Mouse (Mus musculus): Measurements from ENCODE around the gene Fndc1. TPM values are rescaled to one million over a fixed set of nuclear protein-coding genes. Genes with fewer than 3 reads are reported as not detected.
A peak's percentile ranks its signal among the peaks of the same experiment; 100 is the strongest.

Gene Fndc1
- 6.6 and 7.8 TPM in 2 replicates for polyA plus RNA-seq (2015; fragmentation: Nextera tagmentation; extraction: Ambion mirVana)

DNA sequence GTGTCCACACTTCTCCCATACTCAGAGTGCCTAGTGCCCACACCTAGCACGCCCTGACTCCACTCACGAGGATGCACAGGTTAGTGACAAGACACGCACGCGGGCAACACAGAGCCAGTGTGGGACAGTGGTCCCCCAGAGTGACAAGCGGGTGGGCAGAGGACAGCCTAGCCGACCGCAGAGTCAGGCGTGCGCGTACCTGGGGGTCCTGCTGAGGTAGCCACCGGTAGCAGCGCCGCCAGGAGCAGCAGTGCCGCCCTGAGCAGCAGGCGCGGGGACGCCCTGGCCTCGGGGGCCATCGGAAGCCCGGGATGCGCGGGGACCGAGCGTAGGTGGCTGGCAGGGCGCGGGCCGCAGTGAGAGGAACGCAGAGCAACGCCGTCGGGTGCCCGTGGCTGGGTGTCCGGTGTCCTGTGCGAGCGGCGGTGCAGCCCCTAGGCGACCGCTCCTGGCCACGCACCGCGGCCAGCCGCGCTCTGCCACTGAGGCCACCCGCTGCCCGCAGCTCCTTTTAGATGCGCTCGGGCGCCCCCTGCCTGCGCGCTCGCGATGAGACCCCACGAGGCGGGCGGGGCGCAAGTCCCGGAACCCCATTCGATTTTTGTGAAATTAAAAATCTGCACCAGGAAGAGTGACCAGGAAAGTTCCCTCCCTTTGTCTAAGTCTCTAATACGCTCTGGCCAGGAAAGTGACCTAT, at the start of gene Fndc1:
Fndc1 (minus strand) TSS at position 484 of the 697 bp plus-strand sequence.
- H3K9ac ChIP-seq (ENCODE audit: low read depth, low read length), result peak within 1 kb of the TSS; percentile 74
- no peaks in the 10 kb centered on the region for H3K36me3 ChIP-seq (ENCODE audit: control insufficient read depth, insufficient read depth, low read length)
- ATAC-seq, result peak; percentile 70

DNA sequence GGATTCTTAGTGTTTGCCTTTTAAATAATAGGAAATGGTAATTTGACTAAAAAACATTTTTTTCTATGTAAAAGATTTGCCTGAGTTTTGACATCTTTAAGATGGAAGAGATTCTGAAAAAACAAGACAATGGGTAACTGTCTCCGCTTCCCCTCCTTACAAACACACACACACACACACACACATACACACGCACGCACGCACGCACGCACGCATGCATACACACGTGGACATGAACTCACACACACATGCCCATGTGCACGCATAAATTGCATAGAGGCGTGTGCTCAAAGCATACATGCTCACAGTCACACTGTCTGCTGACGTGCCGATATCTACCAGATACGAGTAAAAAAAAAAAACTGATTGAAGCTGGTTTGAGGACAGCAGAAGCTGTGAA, 49.4 kb upstream of the Fndc1 start:
- no peak overlapping the region for H3K27ac ChIP-seq (ENCODE audit: low read length)
- no peak overlapping the region for H3K4me2 ChIP-seq (ENCODE audit: low read length)
- no peaks in the 10 kb centered on the region for H3K27me3 ChIP-seq (ENCODE audit: control insufficient read depth, insufficient read depth, low read depth, low read length)
- ATAC-seq, result no peak
- 95% methylated on average over 13 of the region's 13 CpGs for WGBS
- H3K9ac ChIP-seq (ENCODE audit: low read depth, low read length), result no peak overlapping the region
- no peaks in the 10 kb centered on the region for H3K9me3 ChIP-seq (replicated peaks; ENCODE audit: control insufficient read depth, low read length, poor library complexity, severe bottlenecking)
- no peak overlapping the region for H3K4me3 ChIP-seq (ENCODE audit: low read depth, low read length)
- no peaks in the 10 kb centered on the region for H3K4me1 ChIP-seq (ENCODE audit: control insufficient read depth, insufficient read depth, low read length)
- no peaks in the 10 kb centered on the region for H3K36me3 ChIP-seq (ENCODE audit: control insufficient read depth, insufficient read depth, low read length)

More for the DNA sequence above, at the start of gene Fndc1:
- WGBS, result 2% methylated on average over 45 of the region's 60 CpGs
- H3K27me3 ChIP-seq (ENCODE audit: control insufficient read depth, insufficient read depth, low read depth, low read length), result peaks cover 5% of the 10 kb centered on the region
- peaks cover 9% of the 10 kb centered on the region for H3K4me1 ChIP-seq (ENCODE audit: control insufficient read depth, insufficient read depth, low read length)
- peak within 1 kb of the TSS; percentile 60 for H3K4me3 ChIP-seq (ENCODE audit: low read depth, low read length)
- H3K27ac ChIP-seq (ENCODE audit: low read length), result no peak within 1 kb of the TSS
- H3K4me2 ChIP-seq (ENCODE audit: low read length), result peak within 1 kb of the TSS; percentile 99
- H3K9me3 ChIP-seq (replicated peaks; ENCODE audit: control insufficient read depth, low read length, poor library complexity, severe bottlenecking), result no peaks in the 10 kb centered on the region

DNA sequence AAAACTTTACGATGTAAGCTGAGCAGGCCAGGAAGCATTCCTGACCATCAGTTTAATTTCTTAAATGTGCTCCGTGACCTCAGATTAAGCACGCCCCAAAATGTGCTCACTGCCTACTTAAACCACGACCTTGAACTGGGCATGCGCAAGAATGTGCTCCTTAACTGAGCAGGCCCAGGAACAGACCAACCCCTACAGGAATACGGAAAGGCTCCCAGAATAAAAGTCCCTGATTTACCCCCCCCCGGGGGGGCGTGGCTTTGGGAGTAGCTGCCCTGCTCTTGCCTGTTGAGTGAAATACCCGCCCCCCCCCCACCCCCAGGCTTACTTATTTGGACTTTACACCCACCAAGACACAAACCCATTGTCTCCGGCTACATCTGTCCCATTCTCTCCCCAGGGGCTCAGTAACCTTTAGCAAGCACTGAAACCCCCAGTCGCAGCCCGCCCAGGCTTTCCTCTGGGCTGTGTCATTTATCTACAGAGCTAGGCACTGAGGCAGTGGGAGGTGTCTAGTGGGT, 48.9 kb upstream of the Fndc1 start:
- Histone ChIP-seq H3K9ac (ENCODE audit: low read depth, low read length) (no peak overlapping the region), H3K4me2 (ENCODE audit: low read length) (0 out of 2 replicates have a peak overlapping the region, but pooled peaks have one; percentile 3), H3K27ac (ENCODE audit: low read length) (no peak overlapping the region), H3K36me3 (ENCODE audit: control insufficient read depth, insufficient read depth, low read length) (no peaks in the 10 kb centered on the region), H3K27me3 (ENCODE audit: control insufficient read depth, insufficient read depth, low read depth, low read length) (no peaks in the 10 kb centered on the region), H3K4me1 (ENCODE audit: control insufficient read depth, insufficient read depth, low read length) (no peaks in the 10 kb centered on the region), H3K4me3 (ENCODE audit: low read depth, low read length) (no peak overlapping the region), H3K9me3 (replicated peaks; ENCODE audit: control insufficient read depth, low read length, poor library complexity, severe bottlenecking) (no peaks in the 10 kb centered on the region)
- 28% methylated on average over 12 of the region's 12 CpGs for WGBS
- ATAC-seq, result no peak

DNA sequence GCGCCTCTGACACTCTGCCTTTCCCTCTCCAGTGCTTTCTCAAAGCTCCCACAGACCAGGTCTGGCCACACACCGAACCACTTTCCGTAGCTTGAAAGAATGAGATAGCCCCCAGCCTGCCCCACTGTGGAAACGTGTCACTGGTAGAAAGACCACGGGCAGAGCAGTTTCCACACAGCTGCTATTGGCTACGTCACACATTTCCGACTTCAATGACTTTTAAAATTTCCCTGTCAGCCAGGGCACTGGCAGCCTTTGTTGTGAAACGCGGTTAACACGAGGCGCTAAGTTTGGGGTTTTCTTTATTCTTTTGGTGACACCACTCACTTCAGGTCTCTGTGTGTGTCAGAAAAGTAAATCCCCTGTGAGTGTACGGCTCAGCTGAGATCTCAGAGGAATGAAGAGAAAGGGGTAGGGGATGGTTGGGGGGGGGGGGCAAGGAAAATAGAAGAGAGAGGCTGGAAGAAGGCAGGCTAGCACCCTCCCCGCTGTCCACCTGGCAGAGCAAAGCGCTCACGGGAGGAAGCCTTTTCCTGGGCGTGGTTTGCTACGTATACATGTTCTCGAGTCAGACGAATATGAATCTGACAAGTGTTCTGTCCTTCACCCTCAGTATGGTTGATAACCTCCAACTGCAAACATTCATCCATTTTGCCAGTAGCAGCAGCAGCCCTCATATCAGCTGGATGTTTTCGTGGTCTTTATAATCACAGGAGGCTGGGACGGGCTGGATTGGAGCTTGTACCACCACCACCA, 47.9 kb upstream of the Fndc1 start:
- H3K4me1 ChIP-seq (ENCODE audit: control insufficient read depth, insufficient read depth, low read length), result no peaks in the 10 kb centered on the region

DNA sequence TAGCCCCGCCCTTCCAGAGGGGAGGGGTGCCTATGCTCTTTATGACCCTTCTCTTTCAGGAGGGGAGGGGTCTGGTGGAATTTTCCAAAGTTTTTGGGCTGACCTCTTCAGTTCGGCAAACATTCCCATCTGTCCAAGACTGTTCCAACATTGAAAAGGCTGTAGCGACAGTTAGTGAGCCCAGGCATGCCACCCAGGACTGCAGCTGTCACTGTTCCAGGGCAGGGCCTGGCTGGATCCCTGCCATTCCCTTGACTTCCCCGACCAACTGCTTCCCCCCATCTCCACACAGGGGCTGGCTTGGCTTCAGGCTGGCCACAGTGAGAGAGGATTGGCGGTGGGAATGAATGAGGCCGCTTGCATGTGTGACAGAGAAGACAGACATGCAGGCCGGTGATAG, 46.3 kb upstream of the Fndc1 start:
- H3K4me3 ChIP-seq (ENCODE audit: low read depth, low read length), result no peak overlapping the region
- H3K4me2 ChIP-seq (ENCODE audit: low read length), result no peak overlapping the region
- H3K9ac ChIP-seq (ENCODE audit: low read depth, low read length), result no peak overlapping the region
- WGBS, result 66% methylated on average over 7 of the region's 7 CpGs
- peak; percentile 54; the same call in 1 of the 2 replicates for ATAC-seq
- H3K4me1 ChIP-seq (ENCODE audit: control insufficient read depth, insufficient read depth, low read length), result no peaks in the 10 kb centered on the region
- no peaks in the 10 kb centered on the region for H3K27me3 ChIP-seq (ENCODE audit: control insufficient read depth, insufficient read depth, low read depth, low read length)
- no peaks in the 10 kb centered on the region for H3K36me3 ChIP-seq (ENCODE audit: control insufficient read depth, insufficient read depth, low read length)
- no peaks in the 10 kb centered on the region for H3K9me3 ChIP-seq (replicated peaks; ENCODE audit: control insufficient read depth, low read length, poor library complexity, severe bottlenecking)
- H3K27ac ChIP-seq (ENCODE audit: low read length), result no peak overlapping the region

More for the DNA sequence above, 47.9 kb upstream of the Fndc1 start:
- Histone ChIP-seq H3K27ac (ENCODE audit: low read length) (no peak overlapping the region), H3K9ac (ENCODE audit: low read depth, low read length) (no peak overlapping the region), H3K4me2 (ENCODE audit: low read length) (no peak overlapping the region), H3K4me3 (ENCODE audit: low read depth, low read length) (no peak overlapping the region), H3K9me3 (replicated peaks; ENCODE audit: control insufficient read depth, low read length, poor library complexity, severe bottlenecking) (no peaks in the 10 kb centered on the region), H3K27me3 (ENCODE audit: control insufficient read depth, insufficient read depth, low read depth, low read length) (no peaks in the 10 kb centered on the region), H3K36me3 (ENCODE audit: control insufficient read depth, insufficient read depth, low read length) (no peaks in the 10 kb centered on the region)
- ATAC-seq, result no peak
- WGBS, result 72% methylated on average over 21 of the region's 21 CpGs

DNA sequence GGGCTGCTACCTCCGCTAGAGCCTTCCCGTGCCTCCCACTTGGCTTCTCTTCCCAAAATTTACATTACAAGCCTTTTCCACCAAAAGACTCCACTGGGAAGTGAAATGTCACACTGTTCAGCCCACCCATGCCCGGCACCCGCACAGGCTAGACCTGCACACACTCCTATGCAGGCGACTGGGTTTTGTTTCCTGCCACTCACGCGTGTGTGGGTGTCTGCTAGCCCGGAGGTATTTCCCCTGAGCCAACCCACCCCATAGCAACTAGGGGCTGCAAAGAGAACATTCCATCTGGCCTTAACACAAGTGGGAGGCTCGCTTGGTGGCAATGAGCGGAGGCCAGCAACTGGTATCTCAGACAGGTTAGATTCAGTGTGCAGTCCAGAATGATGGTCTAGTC, 44.7 kb upstream of the Fndc1 start:
- WGBS, result 80% methylated on average over 10 of the region's 10 CpGs
- Histone ChIP-seq H3K9ac (ENCODE audit: low read depth, low read length) (no peak overlapping the region), H3K4me3 (ENCODE audit: low read depth, low read length) (no peak overlapping the region), H3K36me3 (ENCODE audit: control insufficient read depth, insufficient read depth, low read length) (no peaks in the 10 kb centered on the region), H3K27ac (ENCODE audit: low read length) (no peak overlapping the region), H3K27me3 (ENCODE audit: control insufficient read depth, insufficient read depth, low read depth, low read length) (no peaks in the 10 kb centered on the region), H3K4me1 (ENCODE audit: control insufficient read depth, insufficient read depth, low read length) (no peaks in the 10 kb centered on the region), H3K9me3 (replicated peaks; ENCODE audit: control insufficient read depth, low read length, poor library complexity, severe bottlenecking) (no peaks in the 10 kb centered on the region), H3K4me2 (ENCODE audit: low read length) (no peak overlapping the region)
- no peak for ATAC-seq

DNA sequence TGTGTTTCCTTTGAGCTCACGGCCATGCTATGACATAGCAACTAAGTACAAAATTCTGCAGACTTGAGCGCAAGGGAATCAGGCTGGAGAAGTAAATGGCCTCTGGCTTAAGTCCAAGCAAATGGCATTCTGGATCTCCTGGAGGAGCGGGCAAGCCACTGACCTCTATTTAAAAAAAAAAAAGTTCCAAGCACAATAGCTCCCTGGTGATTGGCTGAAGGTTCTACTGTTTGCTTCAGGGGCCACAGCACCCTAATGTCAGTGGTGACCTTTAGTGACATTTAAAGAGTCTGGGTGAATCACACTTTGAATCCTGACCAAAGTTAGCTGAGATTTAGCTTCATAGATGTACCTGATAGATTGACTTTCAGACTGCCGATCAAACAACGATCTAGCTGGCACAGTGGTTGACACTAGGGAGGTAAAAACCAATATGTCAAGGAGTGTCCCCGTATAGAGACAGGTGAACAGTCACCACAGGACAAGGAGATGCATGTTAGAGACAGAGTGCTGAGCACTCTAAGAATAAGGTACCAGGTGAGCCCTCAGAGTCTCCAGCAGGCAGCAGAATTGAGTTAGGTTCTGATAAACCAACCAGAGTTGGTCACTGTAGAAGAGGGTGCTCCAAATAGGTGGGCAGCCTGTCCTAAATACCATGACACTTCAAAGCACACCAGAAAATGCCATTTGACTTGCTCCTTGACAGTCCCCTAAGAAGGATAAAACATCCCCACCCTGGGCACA, 43.9 kb upstream of the Fndc1 start:
- no peak overlapping the region for H3K4me2 ChIP-seq (ENCODE audit: low read length)
- H3K9ac ChIP-seq (ENCODE audit: low read depth, low read length), result no peak overlapping the region
- no peaks in the 10 kb centered on the region for H3K36me3 ChIP-seq (ENCODE audit: control insufficient read depth, insufficient read depth, low read length)
- H3K27ac ChIP-seq (ENCODE audit: low read length), result no peak overlapping the region
- WGBS, result 84% methylated on average over 6 of the region's 6 CpGs
- H3K27me3 ChIP-seq (ENCODE audit: control insufficient read depth, insufficient read depth, low read depth, low read length), result no peaks in the 10 kb centered on the region
- H3K4me1 ChIP-seq (ENCODE audit: control insufficient read depth, insufficient read depth, low read length), result no peaks in the 10 kb centered on the region
- ATAC-seq, result no peak
- H3K4me3 ChIP-seq (ENCODE audit: low read depth, low read length), result no peak overlapping the region
- no peaks in the 10 kb centered on the region for H3K9me3 ChIP-seq (replicated peaks; ENCODE audit: control insufficient read depth, low read length, poor library complexity, severe bottlenecking)

DNA sequence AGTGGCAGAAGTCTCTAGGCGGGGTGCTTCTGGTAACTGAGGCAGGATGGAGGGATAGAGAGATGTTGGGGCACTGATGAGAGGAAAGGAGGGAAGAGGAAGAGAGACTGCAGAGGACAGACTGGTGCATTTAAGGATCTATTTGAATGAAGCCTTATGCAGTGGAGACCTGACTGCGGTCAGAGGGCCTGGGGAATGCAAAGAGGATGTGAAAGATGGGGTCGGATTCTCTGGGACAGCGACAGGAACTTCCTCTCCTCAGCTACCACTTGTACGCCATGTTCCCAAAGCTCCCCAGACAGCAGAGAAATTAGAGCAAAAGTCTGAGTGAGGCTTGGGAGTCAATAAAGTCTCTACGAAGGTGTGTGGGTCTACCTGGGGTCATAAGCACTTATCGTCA, 42.0 kb upstream of the Fndc1 start:
- Histone ChIP-seq H3K36me3 (ENCODE audit: control insufficient read depth, insufficient read depth, low read length) (no peaks in the 10 kb centered on the region), H3K9me3 (replicated peaks; ENCODE audit: control insufficient read depth, low read length, poor library complexity, severe bottlenecking) (no peaks in the 10 kb centered on the region), H3K4me1 (ENCODE audit: control insufficient read depth, insufficient read depth, low read length) (no peaks in the 10 kb centered on the region), H3K9ac (ENCODE audit: low read depth, low read length) (no peak overlapping the region), H3K27me3 (ENCODE audit: control insufficient read depth, insufficient read depth, low read depth, low read length) (no peaks in the 10 kb centered on the region), H3K4me2 (ENCODE audit: low read length) (no peak overlapping the region), H3K27ac (ENCODE audit: low read length) (no peak overlapping the region), H3K4me3 (ENCODE audit: low read depth, low read length) (no peak overlapping the region)
- no peak for ATAC-seq
- WGBS, result 83% methylated on average over 7 of the region's 7 CpGs

Data from midbrain, embryonic 16.5 days (tissue).